Mouse (Mus musculus) cortical plate, adult 2 months (tissue): ENCODE measurements at regions not wholly inside any gene's neighbourhood (a gene's known extent, or its start where the extent isn't known, plus 50 kb on each side); places are given as distances from the start of the nearest gene placed in this dataset.

Source experiments
- CTCF ChIP-seq: fragments of 200-500 bp; IDR thresholded peaks from 2 replicates; pipeline ENCODE4 v1.5.1; 2011; ENCODE audit warnings: mild to moderate bottlenecking, control low read depth, low read length; ENCODE audit not compliant: insufficient read depth; ENCODE audit errors: extremely low read depth
- POLR2A ChIP-seq: fragments of 200-500 bp; IDR thresholded peaks from 2 replicates; pipeline ENCODE4 v1.6.1; 2011; ENCODE audit warnings: mild to moderate bottlenecking, low read length, control low read depth; ENCODE audit not compliant: insufficient read depth; ENCODE audit errors: extremely low read depth

DNA sequence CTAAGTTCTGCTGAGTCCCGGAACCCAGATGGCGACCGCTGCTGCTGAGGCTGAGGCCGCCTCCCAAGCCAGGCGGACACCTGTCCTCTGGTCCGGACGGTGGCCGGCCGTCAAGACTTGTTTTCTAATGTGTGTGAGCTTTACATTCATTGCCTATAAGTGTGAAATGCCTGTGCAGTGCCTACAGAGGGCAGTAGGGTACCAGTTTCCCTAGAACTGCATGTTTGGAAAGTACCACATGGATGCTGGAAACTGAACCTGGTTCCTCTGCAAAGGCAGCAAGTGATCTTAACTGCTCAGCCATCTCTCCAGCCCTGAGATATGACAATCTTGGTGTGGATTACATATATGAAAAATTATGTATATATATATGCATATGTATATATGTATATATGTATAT is 138.6 kb downstream of the Stk31 start:
- TF ChIP-seq POLR2A: no peak
- TF ChIP-seq CTCF: 0 out of 2 replicates have a peak, but pooled peaks have one; percentile 11
